Mouse (Mus musculus) v-Abl transformed pro-B cells (cell line): ENCODE measurements around the gene Dgkd.

Source experiments
- in situ Hi-C, 2 experiments: fragments of 400-800 bp; cut with MboI; formaldehyde crosslinking; loops; one replicate each; pipeline ENCODE4 v1.15.1; 2025; ENCODE audit not compliant: unreplicated experiment in 2 of 2

Gene Dgkd

GRCm38 (mm10) chr1:87879494-87880325 is 26.6 kb downstream of the Dgkd start:
- in situ Hi-C loops: no loop called here

- in situ Hi-C loops: no loop called here
Measured at GRCm38 (mm10) chr1:87880326-87880627, 27.2 kb downstream of the Dgkd start.

GRCm38 (mm10) chr1:87880856-87881255 is 27.8 kb downstream of the Dgkd start:
- in situ Hi-C loops: no loop called here

GRCm38 (mm10) chr1:87881726-87882125 is 28.6 kb downstream of the Dgkd start:
- in situ Hi-C loops: no loop called here

- in situ Hi-C loops: no loop called here
Measured at GRCm38 (mm10) chr1:87882554-87882953, 29.5 kb downstream of the Dgkd start.

GRCm38 (mm10) chr1:87890960-87891359 is 37.9 kb downstream of the Dgkd start:
- in situ Hi-C loops: loop anchor here in 1 of 2 experiments (5.0 kb wide), 1 partner anchor 34 kb away; no protein-coding TSS in a partner anchor

- in situ Hi-C loops: loop anchor here in 1 of 2 experiments (5.0 kb wide), 1 partner anchor 34 kb away; no protein-coding TSS in a partner anchor
Measured at GRCm38 (mm10) chr1:87891634-87892033, 38.5 kb downstream of the Dgkd start.

- in situ Hi-C loops: loop anchor here in 1 of 2 experiments (5.0 kb wide), 1 partner anchor 35 kb away; no protein-coding TSS in a partner anchor
Measured at GRCm38 (mm10) chr1:87892499-87892898, 39.4 kb downstream of the Dgkd start.

- in situ Hi-C loops: loop anchor here in 1 of 2 experiments (5.0 kb wide), 1 partner anchor 36 kb away; no protein-coding TSS in a partner anchor
Measured at GRCm38 (mm10) chr1:87893414-87893813, 40.3 kb downstream of the Dgkd start.

- in situ Hi-C loops: no loop called here
Measured at GRCm38 (mm10) chr1:87896921-87897320, 43.8 kb downstream of the Dgkd start.

- in situ Hi-C loops: loop anchor here in 1 of 2 experiments (10.0 kb wide), 1 partner anchor 115 kb away; no protein-coding TSS in a partner anchor
Measured at GRCm38 (mm10) chr1:87899701-87900100, 46.6 kb downstream of the Dgkd start.

- in situ Hi-C loops: loop anchor here in 1 of 2 experiments (10.0 kb wide), 1 partner anchor 116 kb away; no protein-coding TSS in a partner anchor
Measured at GRCm38 (mm10) chr1:87900979-87901378, 47.9 kb downstream of the Dgkd start.

- in situ Hi-C loops: loop anchor here in 1 of 2 experiments (10.0 kb wide), 1 partner anchor 117 kb away; no protein-coding TSS in a partner anchor
Measured at GRCm38 (mm10) chr1:87902186-87902585, 49.1 kb downstream of the Dgkd start.

GRCm38 (mm10) chr1:87906361-87906956 is 53.4 kb downstream of the Dgkd start:
- in situ Hi-C loops: loop anchor here in 1 of 2 experiments (10.0 kb wide), 1 partner anchor 122 kb away; no protein-coding TSS in a partner anchor

GRCm38 (mm10) chr1:87908006-87908405 is 54.9 kb downstream of the Dgkd start:
- in situ Hi-C loops: loop anchor here in 1 of 2 experiments (10.0 kb wide), 1 partner anchor 123 kb away; no protein-coding TSS in a partner anchor

GRCm38 (mm10) chr1:87908736-87909135 is 55.6 kb downstream of the Dgkd start:
- in situ Hi-C loops: loop anchor here in 1 of 2 experiments (10.0 kb wide), 1 partner anchor 124 kb away; no protein-coding TSS in a partner anchor

GRCm38 (mm10) chr1:87909565-87909964 is 56.5 kb downstream of the Dgkd start:
- in situ Hi-C loops: loop anchor here in 1 of 2 experiments (10.0 kb wide), 1 partner anchor 125 kb away; no protein-coding TSS in a partner anchor

- in situ Hi-C loops: loop anchor here in 1 of 2 experiments (10.0 kb wide), 1 partner anchor 56 kb away; the partner anchor contains the start of gene Dgkd
Measured at GRCm38 (mm10) chr1:87910428-87910827, 57.3 kb downstream of the Dgkd start.

- in situ Hi-C loops: loop anchor here in 1 of 2 experiments (10.0 kb wide), 1 partner anchor 59 kb away; the partner anchor contains the start of gene Dgkd
Measured at GRCm38 (mm10) chr1:87913356-87913755, 60.3 kb downstream of the Dgkd start.

- in situ Hi-C loops: loop anchor here in 1 of 2 experiments (10.0 kb wide), 1 partner anchor 63 kb away; the partner anchor contains the start of gene Dgkd
Measured at GRCm38 (mm10) chr1:87917361-87917760, 64.3 kb downstream of the Dgkd start.

GRCm38 (mm10) chr1:87918061-87918460 is 65.0 kb downstream of the Dgkd start:
- in situ Hi-C loops: loop anchor here in 1 of 2 experiments (10.0 kb wide), 1 partner anchor 63 kb away; the partner anchor contains the start of gene Dgkd
